Mouse (Mus musculus): Measurements from ENCODE around the gene Neu1. TPM values are rescaled to one million over a fixed set of nuclear protein-coding genes. Genes with fewer than 3 reads are reported as not detected.
A peak's percentile ranks its signal among the peaks of the same experiment; 100 is the strongest.

Neu1 gene
- total and polyA plus RNA-seq, 2 experiments from 2014 or later = 34.5 to 36.7 TPM

- 88% methylated on average over 12 of the region's 12 CpGs for WGBS
- DNase-seq = no peak
Observed at GRCm38 (mm10) chr17:34890074-34890743, 40.8 kb upstream of the Neu1 start.

GRCm38 (mm10) chr17:34891377-34891776 lies 39.7 kb upstream of the Neu1 start:
- no peak overlapping the region for H3K27ac ChIP-seq (ENCODE audit: low read depth, low read length)
- H3K27me3 ChIP-seq (ENCODE audit: insufficient read depth, low read length) = no peaks in the 10 kb centered on the region
- no peaks in the 10 kb centered on the region for H3K9me3 ChIP-seq (ENCODE audit: low read length)
- H3K9ac ChIP-seq = no peak overlapping the region
- ATAC-seq (no peak), DNase-seq (no peak)
- H3K4me2 ChIP-seq (ENCODE audit: low read depth) = no peak overlapping the region
- H3K36me3 ChIP-seq (ENCODE audit: insufficient read depth) = peaks cover 4% of the 10 kb centered on the region; the same call in 1 of the 2 replicates
- WGBS = 94% methylated on average over 2 of the region's 2 CpGs
- no peak for TF ChIP-seq CTCF (IDR thresholded peaks at IDR 0.05; ENCODE audit: low read depth)
- no peak overlapping the region for H3K4me3 ChIP-seq (ENCODE audit: low read depth, low read length)
- peaks cover 5% of the 10 kb centered on the region; the same call in 1 of the 2 replicates for H3K4me1 ChIP-seq (ENCODE audit: insufficient read depth)

More at GRCm38 (mm10) chr17:34890074-34890743, 40.8 kb upstream of the Neu1 start:
- ATAC-seq = no peak
- Histone ChIP-seq H3K9ac (no peak overlapping the region), H3K27ac (ENCODE audit: low read depth, low read length) (no peak overlapping the region), H3K4me3 (ENCODE audit: low read depth, low read length) (no peak overlapping the region), H3K4me1 (ENCODE audit: insufficient read depth) (no peaks in the 10 kb centered on the region), H3K9me3 (ENCODE audit: low read length) (no peaks in the 10 kb centered on the region), H3K4me2 (ENCODE audit: low read depth) (no peak overlapping the region), H3K27me3 (ENCODE audit: insufficient read depth, low read length) (no peaks in the 10 kb centered on the region), H3K36me3 (ENCODE audit: insufficient read depth) (no peaks in the 10 kb centered on the region)
- no peak for TF ChIP-seq CTCF (IDR thresholded peaks at IDR 0.05; ENCODE audit: low read depth)

GRCm38 (mm10) chr17:34893072-34893824 lies 37.8 kb upstream of the Neu1 start:
- Histone ChIP-seq H3K9ac (peak overlapping the region; percentile 84; the same call in 1 of the 2 replicates), H3K27ac (ENCODE audit: low read depth, low read length) (peak overlapping the region; percentile 87), H3K36me3 (ENCODE audit: insufficient read depth) (peaks cover 5% of the 10 kb centered on the region; the same call in 1 of the 2 replicates), H3K4me1 (ENCODE audit: insufficient read depth) (peaks cover 5% of the 10 kb centered on the region; the same call in 1 of the 2 replicates), H3K27me3 (ENCODE audit: insufficient read depth, low read length) (no peaks in the 10 kb centered on the region), H3K4me3 (ENCODE audit: low read depth, low read length) (peak overlapping the region; percentile 72), H3K4me2 (ENCODE audit: low read depth) (peak overlapping the region; percentile 79), H3K9me3 (ENCODE audit: low read length) (no peaks in the 10 kb centered on the region)
- ATAC-seq (no peak), DNase-seq (no peak)
- 65% methylated on average over 12 of the region's 12 CpGs for WGBS
- TF ChIP-seq CTCF (IDR thresholded peaks at IDR 0.05; ENCODE audit: low read depth) = no peak

GRCm38 (mm10) chr17:34894074-34894597 lies 36.9 kb upstream of the Neu1 start:
- H3K9ac ChIP-seq = peak overlapping the region; percentile 84
- 6% methylated on average over 35 of the region's 51 CpGs for WGBS
- no peaks in the 10 kb centered on the region for H3K9me3 ChIP-seq (ENCODE audit: low read length)
- peak; percentile 32; the same call in 1 of the 2 replicates for TF ChIP-seq CTCF (IDR thresholded peaks at IDR 0.05; ENCODE audit: low read depth)
- peak overlapping the region; percentile 72 for H3K4me3 ChIP-seq (ENCODE audit: low read depth, low read length)
- DNase-seq (peak; percentile 99), ATAC-seq (peak; percentile 88)
- H3K27ac ChIP-seq (ENCODE audit: low read depth, low read length) = peak overlapping the region; percentile 87
- H3K4me2 ChIP-seq (ENCODE audit: low read depth) = peak overlapping the region; percentile 79
- H3K36me3 ChIP-seq (ENCODE audit: insufficient read depth) = peaks cover 5% of the 10 kb centered on the region; the same call in 1 of the 2 replicates
- H3K27me3 ChIP-seq (ENCODE audit: insufficient read depth, low read length) = no peaks in the 10 kb centered on the region
- peaks cover 5% of the 10 kb centered on the region; the same call in 1 of the 2 replicates for H3K4me1 ChIP-seq (ENCODE audit: insufficient read depth)

- H3K36me3 ChIP-seq (ENCODE audit: insufficient read depth) = peaks cover 5% of the 10 kb centered on the region; the same call in 1 of the 2 replicates
- peaks cover 6% of the 10 kb centered on the region; the same call in 1 of the 2 replicates for H3K4me1 ChIP-seq (ENCODE audit: insufficient read depth)
- peak overlapping the region; percentile 79 for H3K4me2 ChIP-seq (ENCODE audit: low read depth)
- H3K9me3 ChIP-seq (ENCODE audit: low read length) = no peaks in the 10 kb centered on the region
- H3K27ac ChIP-seq (ENCODE audit: low read depth, low read length) = peak overlapping the region; percentile 87
- TF ChIP-seq CTCF (IDR thresholded peaks at IDR 0.05; ENCODE audit: low read depth) = no peak
- H3K9ac ChIP-seq = peak overlapping the region; percentile 84
- no peaks in the 10 kb centered on the region for H3K27me3 ChIP-seq (ENCODE audit: insufficient read depth, low read length)
- ATAC-seq (peak; percentile 32), DNase-seq (peak; percentile 53)
- WGBS = 4% methylated on average over 44 of the region's 51 CpGs
- peak overlapping the region; percentile 72 for H3K4me3 ChIP-seq (ENCODE audit: low read depth, low read length)
Observed at GRCm38 (mm10) chr17:34894801-34895530, 36.1 kb upstream of the Neu1 start.

- Histone ChIP-seq H3K4me2 (ENCODE audit: low read depth) (peak overlapping the region; percentile 79), H3K4me1 (ENCODE audit: insufficient read depth) (peaks cover 10% of the 10 kb centered on the region; the same call in 1 of the 2 replicates), H3K9me3 (ENCODE audit: low read length) (no peaks in the 10 kb centered on the region), H3K9ac (peak overlapping the region; percentile 84), H3K27ac (ENCODE audit: low read depth, low read length) (no peak overlapping the region), H3K27me3 (ENCODE audit: insufficient read depth, low read length) (no peaks in the 10 kb centered on the region), H3K36me3 (ENCODE audit: insufficient read depth) (peaks cover 5% of the 10 kb centered on the region; the same call in 1 of the 2 replicates), H3K4me3 (ENCODE audit: low read depth, low read length) (peak overlapping the region; percentile 72)
- 89% methylated on average over 15 of the region's 15 CpGs for WGBS
- TF ChIP-seq CTCF (IDR thresholded peaks at IDR 0.05; ENCODE audit: low read depth) = no peak
- DNase-seq (no peak), ATAC-seq (no peak)
Observed at GRCm38 (mm10) chr17:34895724-34896123, 35.3 kb upstream of the Neu1 start.

Measured in forebrain, postnatal 0 days (tissue).